ENCODE assay signal across 1 mouse cellular context in the genomic region with DNA sequence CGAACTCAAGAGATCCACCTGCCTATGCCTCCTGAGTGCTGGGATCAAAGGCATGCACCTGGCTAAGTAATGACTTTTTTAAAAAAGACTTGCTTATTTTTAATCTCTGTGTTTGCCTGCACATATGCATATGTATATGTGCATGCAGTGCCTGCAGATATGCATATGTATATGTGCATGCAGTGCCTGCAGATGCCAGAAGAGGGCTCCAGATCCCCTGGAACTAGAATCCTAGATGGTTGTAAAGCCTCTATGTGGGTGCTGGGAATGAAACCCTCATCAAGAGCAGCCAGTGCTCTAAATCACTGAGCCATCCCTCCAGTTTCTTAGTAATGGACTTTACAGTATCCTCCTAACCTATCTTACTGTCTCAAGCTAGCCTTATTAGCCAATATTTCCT.
TF ChIP-seq lines count a peak whose summit lies in the region.

No protein-coding gene starts in this region.

TF ChIP-seq in MEL, 35 proteins besides CTCF, POLR2A, EP300 and RAD21:
- TF ChIP-seq ETS1 (IDR thresholded peaks at IDR 0.05; ENCODE audit: low read depth, low read length) (no peak), ELF1 (IDR thresholded peaks at IDR 0.05; ENCODE audit: low read depth, low read length) (no peak), TCF12 (IDR thresholded peaks at IDR 0.05; ENCODE audit: low read depth, low read length) (no peak), ZC3H11A (IDR thresholded peaks at IDR 0.05; ENCODE audit: low read depth, low read length) (0 out of 2 replicates have a peak, but pooled peaks have one; percentile 29), USF1 (IDR thresholded peaks at IDR 0.05; ENCODE audit: low read depth, low read length) (no peak), TAL1 (IDR thresholded peaks at IDR 0.05; ENCODE audit: low read length) (no peak), TBP (IDR thresholded peaks at IDR 0.05; ENCODE audit: low read depth, low read length) (no peak), SMC3 (IDR thresholded peaks at IDR 0.05; ENCODE audit: low read depth, low read length) (peak; percentile 59), HCFC1 (IDR thresholded peaks at IDR 0.05; ENCODE audit: low read depth, low read length) (no peak), MEF2A (IDR thresholded peaks at IDR 0.05; ENCODE audit: extremely low read depth, insufficient replicate concordance, low read depth, low read length, poor library complexity, severe bottlenecking) (no peak)
